ENCODE assay signal across 39 mouse cellular contexts in the genomic region with DNA sequence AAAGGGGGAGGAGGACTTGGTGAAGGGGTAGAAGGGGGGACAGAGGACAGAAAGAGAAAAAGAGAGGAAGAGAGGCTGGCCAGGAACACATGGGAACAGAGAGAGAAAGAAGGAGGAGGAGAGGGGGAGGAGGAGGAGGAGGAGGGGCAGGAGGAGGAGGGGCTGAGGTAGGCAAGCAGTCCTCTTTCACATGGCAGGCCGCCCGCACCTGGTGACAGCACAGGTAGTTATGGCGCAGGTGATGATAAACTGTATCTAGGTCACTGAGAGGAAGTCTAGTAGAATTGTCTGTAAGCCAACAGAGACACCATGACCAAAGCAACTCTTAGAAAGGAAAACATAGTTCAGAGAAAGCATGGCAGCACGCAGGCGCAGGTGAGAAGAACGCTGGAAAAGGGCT. TPM values are rescaled to one million over a fixed set of nuclear protein-coding genes. Genes with fewer than 3 reads are reported as not detected.
DNase-seq lines count a peak whose midpoint lies in the region; ATAC-seq and TF ChIP-seq lines count a peak whose summit lies in the region.
"Had no signal": no experiment of that assay in that cellular context is flagged by ENCODE, and none has a peak within 500 bp of the region (broad histone marks: within the 10 kb centered on the region; RNA-seq: fewer than 3 reads in every experiment).

No protein-coding gene starts in this region.

- no peak overlapping the region for H3K4me2 ChIP-seq in liver, embryonic 16.5 days (ENCODE audit: low read depth, low read length)
- H3K4me2 ChIP-seq: embryonic facial prominence, embryonic 15.5 days; forebrain, embryonic 12.5 days; heart, embryonic 13.5 days; hindbrain, embryonic 15.5 days; kidney, embryonic 15.5 days; limb, embryonic 15.5 days; lung, embryonic 15.5 days; midbrain, embryonic 12.5 days had no signal

- no peaks in the 10 kb centered on the region for H3K36me3 ChIP-seq in kidney, adult 2 months (ENCODE audit: control insufficient read depth, insufficient read depth, low read length)
- H3K36me3 ChIP-seq in liver, embryonic 16.5 days (ENCODE audit: control insufficient read depth, insufficient read depth) = no peaks in the 10 kb centered on the region
- H3K36me3 ChIP-seq: embryonic facial prominence, embryonic 10.5 days; embryonic facial prominence, embryonic 15.5 days; forebrain, embryonic 12.5 days; G1E; heart, embryonic 13.5 days; hindbrain, embryonic 10.5 days; hindbrain, embryonic 15.5 days; kidney, embryonic 15.5 days; limb, embryonic 10.5 days; limb, embryonic 15.5 days; lung, embryonic 15.5 days; midbrain, embryonic 12.5 days had no signal

- peaks cover 37% of the 10 kb centered on the region for H3K4me1 ChIP-seq in kidney, adult 2 months (ENCODE audit: control insufficient read depth, insufficient read depth, low read length)
- H3K4me1 ChIP-seq in liver, embryonic 16.5 days (ENCODE audit: control insufficient read depth, low read depth, low read length) = peaks cover 5% of the 10 kb centered on the region
- H3K4me1 ChIP-seq: embryonic facial prominence, embryonic 15.5 days; forebrain, embryonic 12.5 days; heart, embryonic 13.5 days; hindbrain, embryonic 15.5 days; limb, embryonic 15.5 days; lung, embryonic 15.5 days; midbrain, embryonic 12.5 days had no signal

- H3K27me3 ChIP-seq in kidney, adult 2 months (replicated peaks; ENCODE audit: control insufficient read depth, insufficient read depth, low read length) = no peaks in the 10 kb centered on the region
- H3K27me3 ChIP-seq in liver, embryonic 16.5 days (ENCODE audit: control insufficient read depth, insufficient read depth, low read depth, low read length) = no peaks in the 10 kb centered on the region
- H3K27me3 ChIP-seq: embryonic facial prominence, embryonic 15.5 days; forebrain, embryonic 12.5 days; heart, embryonic 13.5 days; hindbrain, embryonic 15.5 days; kidney, embryonic 15.5 days; limb, embryonic 15.5 days; midbrain, embryonic 12.5 days; Patski had no signal

- H3K9me3 ChIP-seq in liver, embryonic 16.5 days (replicated peaks; ENCODE audit: control insufficient read depth, low read length) = no peaks in the 10 kb centered on the region
- H3K9me3 ChIP-seq: embryonic facial prominence, embryonic 10.5 days; embryonic facial prominence, embryonic 15.5 days; forebrain, embryonic 12.5 days; G1E; heart, embryonic 13.5 days; hindbrain, embryonic 10.5 days; hindbrain, embryonic 15.5 days; kidney, embryonic 15.5 days; limb, embryonic 10.5 days; limb, embryonic 15.5 days; lung, embryonic 15.5 days; midbrain, embryonic 12.5 days had no signal

- TF ChIP-seq POLR2A in kidney, adult 2 months (IDR thresholded peaks at IDR 0.05; ENCODE audit: low read depth, low read length) = no peak

- no peak for ATAC-seq in liver, embryonic 16.5 days (ENCODE audit: low read depth)
- ATAC-seq: forebrain, postnatal 0 days; inflammation-experienced regulatory T-cells, adult 6 months; Patski had no signal

- DNase-seq in cerebellum, adult 11-12 months = peak; percentile 50
- no peak for DNase-seq in cerebellum, postnatal 4 days (ENCODE audit: low spot score in 2 of 2)
- no peak for DNase-seq in kidney, adult 2 months
- no peak for DNase-seq in kidney, postnatal 14 days
- peak; percentile 39 for DNase-seq in brain, adult 2 months (ENCODE audit: low read depth, low spot score)
- no peak for DNase-seq in layer of hippocampus, adult 2 months (ENCODE audit: low spot score in 2 of 2)
- DNase-seq in ovary, postnatal 14 days (ENCODE audit: low spot score) = no peak
- DNase-seq: adrenal gland, postnatal 36 days; forebrain, postnatal 0 days; heart, adult 2 months; heart, postnatal 10 days; kidney, adult 11 months; layer of hippocampus, postnatal 36 days; lung, postnatal 36 days; retina, postnatal 1 day; right cerebral cortex, postnatal 14 days; thymus, postnatal 14 days had no signal

- H3K27ac ChIP-seq in kidney, adult 2 months (ENCODE audit: insufficient read depth, low read depth, low read length) = peak overlapping the region; percentile 47; the same call in 1 of the 2 replicates
- peak overlapping the region; percentile 59; the same call in 1 of the 2 replicates for H3K27ac ChIP-seq in liver, embryonic 16.5 days (ENCODE audit: low read length)
- no peak overlapping the region for H3K27ac ChIP-seq in layer of hippocampus, adult 2 months
- H3K27ac ChIP-seq: embryonic facial prominence, embryonic 10.5 days; embryonic facial prominence, embryonic 15.5 days; forebrain, embryonic 12.5 days; heart, adult 2 months; heart, embryonic 13.5 days; hindbrain, embryonic 10.5 days; hindbrain, embryonic 15.5 days; kidney, embryonic 15.5 days; limb, embryonic 10.5 days; limb, embryonic 15.5 days; lung, embryonic 15.5 days; midbrain, embryonic 12.5 days had no signal

- TF ChIP-seq CTCF in kidney, adult 2 months (conservative IDR thresholded peaks at IDR 0.05; ENCODE audit: insufficient read depth, insufficient read length, low read depth, low read length) = no peak
- TF ChIP-seq CTCF in layer of hippocampus, adult 2 months (conservative IDR thresholded peaks at IDR 0.05) = no peak

- no peak overlapping the region for H3K4me3 ChIP-seq in kidney, adult 2 months (ENCODE audit: insufficient read depth, low read depth, low read length)
- no peak overlapping the region for H3K4me3 ChIP-seq in liver, embryonic 16.5 days (ENCODE audit: low read depth, low read length)
- H3K4me3 ChIP-seq in layer of hippocampus, adult 2 months = no peak overlapping the region
- H3K4me3 ChIP-seq: embryonic facial prominence, embryonic 10.5 days; embryonic facial prominence, embryonic 15.5 days; forebrain, embryonic 12.5 days; heart, adult 2 months; heart, embryonic 13.5 days; hindbrain, embryonic 10.5 days; hindbrain, embryonic 15.5 days; kidney, embryonic 15.5 days; limb, embryonic 10.5 days; limb, embryonic 15.5 days; lung, embryonic 15.5 days; midbrain, embryonic 12.5 days had no signal

- WGBS in kidney, adult 2 months = 89% methylated on average over 6 of the region's 6 CpGs
- WGBS in liver, embryonic 16.5 days (ENCODE audit: insufficient replicate concordance) = 87% methylated on average over 6 of the region's 6 CpGs

- no peak overlapping the region for H3K9ac ChIP-seq in liver, embryonic 16.5 days (ENCODE audit: low read depth, low read length)
- H3K9ac ChIP-seq: embryonic facial prominence, embryonic 15.5 days; forebrain, embryonic 12.5 days; forebrain, postnatal 0 days; heart, embryonic 13.5 days; hindbrain, embryonic 15.5 days; kidney, embryonic 15.5 days; limb, embryonic 15.5 days; lung, embryonic 15.5 days; midbrain, embryonic 12.5 days had no signal

RNA-seq across cellular contexts. Expression of a gene that starts 10.0 kb away (rescaled TPM):
- 0.66 and 0.92 TPM in 2 replicates for polyA plus RNA-seq in kidney, adult 2 months (2012; rRNA removed)
- polyA plus RNA-seq in liver, embryonic 16.5 days (2015; fragmentation: Nextera tagmentation; extraction: Ambion mirVana) = 0.25 and 0.32 TPM in 2 replicates
- not detected for total RNA-seq in layer of hippocampus, adult 2 months (2021)
- total RNA-seq: adrenal gland, postnatal 36 days; forebrain, postnatal 0 days; G1E; gastrocnemius, adult 8-10 months; gastrocnemius, postnatal 4 days; heart, adult 2 months; heart, postnatal 10 days; layer of hippocampus, adult 8-10 months; layer of hippocampus, postnatal 36 days; left cerebral cortex, postnatal 10 days; megakaryocyte, adult 5-6 weeks had no signal
- polyA plus RNA-seq: embryonic facial prominence, embryonic 10.5 days; embryonic facial prominence, embryonic 15.5 days; forebrain, embryonic 12.5 days; forebrain, postnatal 0 days; G1E; heart, adult 2 months; heart, embryonic 13.5 days; hindbrain, embryonic 10.5 days; hindbrain, embryonic 15.5 days; inflammation-experienced regulatory T-cells, adult 6 months; limb, embryonic 10.5 days; limb, embryonic 15.5 days; lung, embryonic 15.5 days; midbrain, embryonic 12.5 days; neural tube, embryonic 14.5 days; Patski; urinary bladder, adult 2 months had no signal

RNA-seq across cellular contexts. Expression of a gene that starts 12.0 kb away (rescaled TPM):
- polyA plus RNA-seq in kidney, adult 2 months (2012; rRNA removed) = 0.72 and 2.3 TPM in 2 replicates
- 95.4 and 105 TPM in 2 replicates for polyA plus RNA-seq in liver, embryonic 16.5 days (2015; fragmentation: Nextera tagmentation; extraction: Ambion mirVana)
- total RNA-seq in layer of hippocampus, adult 2 months (2021) = not detected
- total RNA-seq: forebrain, postnatal 0 days; gastrocnemius, adult 8-10 months; heart, adult 2 months; heart, postnatal 10 days; layer of hippocampus, adult 8-10 months; layer of hippocampus, postnatal 36 days; left cerebral cortex, postnatal 10 days had no signal
- polyA plus RNA-seq: embryonic facial prominence, embryonic 10.5 days; forebrain, embryonic 12.5 days; forebrain, postnatal 0 days; hindbrain, embryonic 10.5 days; hindbrain, embryonic 15.5 days; limb, embryonic 10.5 days; midbrain, embryonic 12.5 days; neural tube, embryonic 14.5 days; Patski had no signal

RNA-seq across cellular contexts. Expression of a gene that starts 25.6 kb away (rescaled TPM):
- polyA plus RNA-seq in kidney, adult 2 months (2012; rRNA removed) = 134 and 138 TPM in 2 replicates
- 112 and 117 TPM in 2 replicates for polyA plus RNA-seq in liver, embryonic 16.5 days (2015; fragmentation: Nextera tagmentation; extraction: Ambion mirVana)
- total RNA-seq in layer of hippocampus, adult 2 months (2021) = 10 to 100 TPM; 29.5 to 33.9 TPM

RNA-seq across cellular contexts. Expression of a gene that starts 25.6 kb away (rescaled TPM):
- polyA plus RNA-seq in kidney, adult 2 months (2012; rRNA removed) = 11.5 and 36.0 TPM in 2 replicates
- polyA plus RNA-seq in liver, embryonic 16.5 days (2015; fragmentation: Nextera tagmentation; extraction: Ambion mirVana) = 6.1 and 17.4 TPM in 2 replicates
- total RNA-seq in layer of hippocampus, adult 2 months (2021) = 10 to 100 TPM; 46.2 to 49.4 TPM
- total RNA-seq: G1E had no signal
- polyA plus RNA-seq: neural tube, embryonic 14.5 days had no signal

RNA-seq across cellular contexts. Expression of a gene that starts 28.4 kb away (rescaled TPM):
- 41.6 and 46.3 TPM in 2 replicates for polyA plus RNA-seq in kidney, adult 2 months (2012; rRNA removed)
- polyA plus RNA-seq in liver, embryonic 16.5 days (2015; fragmentation: Nextera tagmentation; extraction: Ambion mirVana) = 6.6 and 7.3 TPM in 2 replicates
- 100 to 1,000 TPM; 173 to 180 TPM for total RNA-seq in layer of hippocampus, adult 2 months (2021)

Comparison
In these comparisons a context has a peak if more than half of its experiments do, and no peak if none do; other contexts are left out.
1. DNase-seq: peak in cerebellum, adult 11-12 months (single experiment) and brain, adult 2 months (single experiment); none in cerebellum, postnatal 4 days (0 of 2), kidney, adult 2 months (single experiment), kidney, postnatal 14 days (single experiment), layer of hippocampus, adult 2 months (0 of 2) and ovary, postnatal 14 days (single experiment).
2. RNA of a gene that starts 12.0 kb away (polyA plus RNA-seq): 95.4 to 105 TPM in liver, embryonic 16.5 days; 0.72 to 2.3 TPM in kidney, adult 2 months; every median in the first group is over 10 times any median in the second.